ENCODE assay signal across 8 mouse cellular contexts in the genomic region with DNA sequence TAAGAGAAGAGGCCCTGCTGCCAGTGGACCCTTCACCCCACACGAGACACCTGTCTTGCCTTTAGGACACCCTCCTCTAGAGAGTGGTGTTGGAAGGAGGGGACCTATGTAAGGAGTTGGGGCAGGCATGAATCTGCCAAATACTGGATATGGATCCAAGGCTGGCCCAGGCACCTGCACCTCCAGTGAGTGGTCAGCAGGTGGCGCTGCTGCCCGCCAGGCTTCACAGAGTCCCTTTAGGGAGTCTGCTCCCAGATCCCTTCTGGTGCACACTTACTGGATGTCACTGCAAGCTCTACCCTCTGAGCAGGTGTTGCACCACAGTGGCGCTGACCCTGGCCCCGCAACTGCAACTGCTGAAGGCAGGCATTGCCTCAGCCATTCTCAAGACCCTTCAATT. TPM values are rescaled to one million over a fixed set of nuclear protein-coding genes. Genes with fewer than 3 reads are reported as not detected.
A peak's percentile ranks its signal among the peaks of the same experiment; 100 is the strongest.
DNase-seq lines count a peak whose midpoint lies in the region; ATAC-seq lines count a peak whose summit lies in the region.

No protein-coding gene starts in this region.

- 13% methylated on average over 5 of the region's 5 CpGs for WGBS in hindbrain, embryonic 14.5 days

- no peak overlapping the region for H3K4me3 ChIP-seq in hindbrain, embryonic 14.5 days (replicated peaks; ENCODE audit: low read length)

- H3K36me3 ChIP-seq in hindbrain, embryonic 14.5 days (replicated peaks; ENCODE audit: control insufficient read depth, insufficient read depth): peaks cover 37% of the 10 kb centered on the region

- peak; percentile 45 for ATAC-seq in hindbrain, embryonic 14.5 days (ENCODE audit: low FRiP score)

- no peak overlapping the region for H3K4me2 ChIP-seq in hindbrain, embryonic 14.5 days (replicated peaks)

- no peak overlapping the region for H3K9ac ChIP-seq in hindbrain, embryonic 14.5 days

- no peaks in the 10 kb centered on the region for H3K9me3 ChIP-seq in hindbrain, embryonic 14.5 days (ENCODE audit: control insufficient read depth, low read length)

- H3K27ac ChIP-seq in hindbrain, embryonic 14.5 days: no peak overlapping the region

- DNase-seq in T-cell, adult 2 months (ENCODE audit: low spot score): peak; percentile 77
- peak; percentile 88 to 91 for DNase-seq in cerebellum, postnatal 25 days
- DNase-seq in frontal cortex, postnatal 36 days (ENCODE audit: low spot score in 2 of 2): peak; percentile 79 to 90
- DNase-seq in hindbrain, embryonic 14.5 days (ENCODE audit: low spot score): peak; percentile 89
- DNase-seq in layer of hippocampus, postnatal 36 days: peak; percentile 81
- peak; percentile 83 to 86 for DNase-seq in lung, postnatal 4 days
- peak; percentile 83 for DNase-seq in right cerebral cortex, adult 18-20 months
- peak; percentile 60 to 70 for DNase-seq in urinary bladder, adult 18-20 months (ENCODE audit: low spot score in 2 of 2)

- no peaks in the 10 kb centered on the region for H3K4me1 ChIP-seq in hindbrain, embryonic 14.5 days (replicated peaks; ENCODE audit: control insufficient read depth, insufficient read depth, low read length)

- no peaks in the 10 kb centered on the region for H3K27me3 ChIP-seq in hindbrain, embryonic 14.5 days (ENCODE audit: control insufficient read depth, insufficient read depth, low read length)

RNA-seq across cellular contexts. Expression of a gene that starts 7.4 kb away (rescaled TPM):
- 22.2 and 25.1 TPM in 2 replicates for polyA plus RNA-seq in hindbrain, embryonic 14.5 days (2014; fragmentation: Nextera tagmentation; extraction: Ambion mirVana)
- total RNA-seq in layer of hippocampus, postnatal 36 days (2021): 10 to 100 TPM; 24.6 to 29.9 TPM

RNA-seq across cellular contexts. Expression of a gene that starts 14.7 kb away (rescaled TPM):
- polyA plus RNA-seq in hindbrain, embryonic 14.5 days (2014; fragmentation: Nextera tagmentation; extraction: Ambion mirVana): 20.6 and 26.4 TPM in 2 replicates
- 10 to 100 TPM; 11.1 to 11.6 TPM for total RNA-seq in layer of hippocampus, postnatal 36 days (2021)

RNA-seq across cellular contexts. Expression of a gene that starts 27.2 kb away (rescaled TPM):
- 2.5 and 3.2 TPM in 2 replicates for polyA plus RNA-seq in hindbrain, embryonic 14.5 days (2014; fragmentation: Nextera tagmentation; extraction: Ambion mirVana)
- total RNA-seq in layer of hippocampus, postnatal 36 days (2021): 10 to 100 TPM; 20.5 to 21.4 TPM

RNA-seq across cellular contexts. Expression of a gene that starts 46.1 kb away (rescaled TPM):
- 19.1 and 20.7 TPM in 2 replicates for polyA plus RNA-seq in hindbrain, embryonic 14.5 days (2014; fragmentation: Nextera tagmentation; extraction: Ambion mirVana)
- total RNA-seq in layer of hippocampus, postnatal 36 days (2021): 10 to 100 TPM; 11.7 to 13.7 TPM

RNA-seq across cellular contexts. Expression of a gene that starts 47.9 kb away (rescaled TPM):
- 72.0 TPM in 2 replicates for polyA plus RNA-seq in hindbrain, embryonic 14.5 days (2014; fragmentation: Nextera tagmentation; extraction: Ambion mirVana)
- 10 to 100 TPM; 62.0 to 63.1 TPM for total RNA-seq in layer of hippocampus, postnatal 36 days (2021)
